Mouse (Mus musculus): ENCODE data around the gene Col17a1. TPM values are rescaled to one million over a fixed set of nuclear protein-coding genes. Genes with fewer than 3 reads are reported as not detected.

The Col17a1 gene
- not detected in 4 replicates for total RNA-seq (2023; ENCODE audit: inconsistent age)

DNA sequence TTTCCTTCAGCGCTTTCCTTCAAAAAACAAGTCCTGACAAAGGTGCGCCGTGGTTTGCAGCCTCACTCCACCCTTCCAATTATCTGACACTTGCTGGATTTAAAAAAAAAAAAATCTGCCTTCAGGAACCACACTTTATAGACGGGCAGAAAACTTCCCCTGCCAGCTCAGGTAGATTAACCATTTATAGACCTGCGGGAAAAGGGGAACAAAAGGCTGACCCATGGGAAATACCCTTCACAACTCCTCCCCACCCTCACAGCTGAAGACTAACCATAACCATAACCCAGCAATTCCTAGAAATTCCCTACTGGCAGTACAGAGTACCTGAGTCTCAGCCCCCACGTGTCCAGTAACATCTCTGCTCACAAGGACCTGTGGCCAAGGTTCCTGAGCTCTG lies at the start of gene Col17a1:
Gene Col17a1 (minus strand): TSS at position 101 of the 400 bp plus-strand sequence.

DNA sequence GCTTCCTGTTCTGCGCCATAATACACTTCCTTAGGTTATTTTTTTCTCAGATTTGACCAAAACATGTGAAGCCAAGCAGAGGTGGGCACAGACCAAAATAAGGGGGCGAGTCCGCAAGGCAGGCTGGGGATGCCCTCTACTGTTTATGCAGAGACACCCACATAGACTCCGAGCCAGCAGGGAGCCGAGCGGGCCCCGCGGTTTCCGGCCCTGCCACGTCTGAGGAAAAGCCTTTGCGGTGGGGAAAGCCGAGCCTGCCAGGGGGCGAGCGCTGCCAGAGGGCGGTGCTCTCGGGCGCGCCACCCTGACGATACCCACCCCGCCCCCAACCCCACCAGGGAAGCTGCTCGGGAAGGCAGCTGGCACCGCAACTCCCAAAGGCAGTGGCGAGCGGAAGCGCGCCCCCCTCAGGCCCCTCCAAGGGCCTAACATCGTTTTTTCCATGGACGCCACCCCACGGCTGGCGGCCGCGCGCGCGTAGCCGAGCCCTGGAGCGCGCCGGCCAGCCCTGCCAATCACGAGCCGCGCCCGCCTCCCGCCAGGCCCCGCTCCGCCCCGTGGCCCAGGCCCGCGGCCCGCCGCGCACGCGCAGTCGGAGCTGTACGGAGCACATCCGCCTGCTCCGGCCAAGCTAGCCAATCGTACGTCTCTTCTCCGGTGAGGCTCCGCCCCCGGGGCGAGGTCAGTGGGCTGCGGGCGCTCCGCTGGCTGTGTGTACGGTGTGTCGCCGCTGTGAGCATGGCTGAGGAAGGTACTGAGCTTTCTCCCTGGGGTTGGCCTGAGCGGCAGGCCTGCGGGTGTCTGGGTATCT lies 39.4 kb upstream of the Col17a1 start, which contains the start of gene Sfr1:
Gene Sfr1 (plus strand): TSS at position 612 of the 811 bp plus-strand sequence.

Other genes starting within 250 kb of the Col17a1 start
- 77.3 to 83.0 TPM (median 77.8 TPM) in 4 replicates for gene Sh3pxd2a, start 227.7 kb downstream of the Col17a1 start, total RNA-seq (2023; ENCODE audit: inconsistent age)
- gene Stn1, start 154.6 kb downstream of the Col17a1 start, total RNA-seq (2023; ENCODE audit: inconsistent age) = 14.2 to 21.3 TPM (median 16.7 TPM) in 4 replicates
- gene Slk, start 112.4 kb downstream of the Col17a1 start, total RNA-seq (2023; ENCODE audit: inconsistent age) = 35.7 to 42.1 TPM (median 39.7 TPM) in 4 replicates
- 87.4 to 99.1 TPM (median 94.0 TPM) in 4 replicates for gene Sfr1, start 39.6 kb upstream of the Col17a1 start, total RNA-seq (2023; ENCODE audit: inconsistent age)
- 14.3 to 20.6 TPM (median 17.4 TPM) in 4 replicates for gene Gsto1, start 162.9 kb upstream of the Col17a1 start, total RNA-seq (2023; ENCODE audit: inconsistent age)
- gene Gsto2, start 173.4 kb upstream of the Col17a1 start, total RNA-seq (2023; ENCODE audit: inconsistent age) = 0.93 to 1.3 TPM (median 1.1 TPM) in 4 replicates
- gene Cfap43, start 227.2 kb upstream of the Col17a1 start, total RNA-seq (2023; ENCODE audit: inconsistent age) = not detected in 4 replicates
- 281 to 340 TPM (median 308 TPM) in 4 replicates for gene Itprip, start 227.2 kb upstream of the Col17a1 start, total RNA-seq (2023; ENCODE audit: inconsistent age)
- not detected in 4 replicates for gene Cfap58, start 245.6 kb upstream of the Col17a1 start, total RNA-seq (2023; ENCODE audit: inconsistent age)

Measured in B cell, adult (primary cell).